ENCODE assay signal across 8 mouse cellular contexts in the genomic region with DNA sequence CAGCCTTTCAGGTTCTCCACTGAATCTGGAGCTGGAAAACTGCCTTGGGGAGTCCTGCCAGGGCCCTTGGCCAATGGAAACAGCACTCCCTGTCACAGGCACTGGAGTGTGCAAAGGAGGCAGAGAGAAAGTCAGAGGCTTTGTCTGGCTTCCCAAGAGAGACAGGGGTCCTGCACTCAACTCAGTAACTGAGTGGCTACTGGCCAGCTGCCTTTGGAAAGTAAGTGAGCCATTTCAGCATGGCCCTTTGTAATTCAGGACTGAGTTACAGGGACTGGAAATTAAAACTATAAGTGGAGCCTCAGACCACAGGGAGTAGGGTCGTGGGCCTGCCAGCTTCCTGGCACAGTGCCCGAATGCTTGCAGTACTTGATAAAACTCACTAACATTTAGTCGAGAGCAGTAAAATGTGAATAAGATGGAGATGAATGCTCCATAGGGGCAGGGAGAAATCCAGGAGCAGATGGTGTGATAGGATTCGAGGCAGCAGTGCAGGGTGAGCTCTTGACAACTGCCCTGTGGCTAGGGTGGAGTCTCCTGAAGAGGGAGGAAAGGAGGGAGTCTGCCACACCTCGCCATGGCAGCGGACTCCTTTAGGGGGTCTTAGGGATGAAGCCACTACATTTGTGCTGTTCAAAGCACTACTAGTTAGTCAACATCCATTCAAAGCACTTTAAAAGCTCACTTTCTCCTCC. TPM values are rescaled to one million over a fixed set of nuclear protein-coding genes. Genes with fewer than 3 reads are reported as not detected.
DNase-seq lines count a peak whose midpoint lies in the region; ATAC-seq lines count a peak whose summit lies in the region.

No protein-coding gene starts in this region.

- intact Hi-C loops in gastrocnemius, postnatal 36 days (cut with DNase I), result no loop called here

- no peak overlapping the region for H3K4me3 ChIP-seq in intestine, embryonic 16.5 days (ENCODE audit: low read length)
- H3K4me3 ChIP-seq in midbrain, embryonic 16.5 days (ENCODE audit: low read depth, low read length), result no peak overlapping the region

- peak; percentile 75 for ATAC-seq in intestine, embryonic 16.5 days
- peak; percentile 91 for ATAC-seq in midbrain, embryonic 16.5 days

- no peaks in the 10 kb centered on the region; the same call in 1 of the 2 replicates for H3K9me3 ChIP-seq in intestine, embryonic 16.5 days (ENCODE audit: control insufficient read depth, low read length)
- peaks cover 3% of the 10 kb centered on the region; the same call in 1 of the 2 replicates for H3K9me3 ChIP-seq in midbrain, embryonic 16.5 days (replicated peaks; ENCODE audit: control insufficient read depth, low read length, poor library complexity, severe bottlenecking)

- H3K9ac ChIP-seq in intestine, embryonic 16.5 days (ENCODE audit: low read depth, low read length), result no peak overlapping the region
- H3K9ac ChIP-seq in midbrain, embryonic 16.5 days (ENCODE audit: low read depth, low read length), result no peak overlapping the region

- no peak overlapping the region for H3K4me2 ChIP-seq in intestine, embryonic 16.5 days (ENCODE audit: low read depth, low read length)
- H3K4me2 ChIP-seq in midbrain, embryonic 16.5 days (ENCODE audit: low read length), result no peak overlapping the region

- no peaks in the 10 kb centered on the region for H3K36me3 ChIP-seq in intestine, embryonic 16.5 days (ENCODE audit: control insufficient read depth, insufficient read depth, low read length)
- H3K36me3 ChIP-seq in midbrain, embryonic 16.5 days (ENCODE audit: control insufficient read depth, insufficient read depth, low read length), result no peaks in the 10 kb centered on the region

- no peaks in the 10 kb centered on the region for H3K27me3 ChIP-seq in intestine, embryonic 16.5 days (replicated peaks; ENCODE audit: control insufficient read depth, insufficient read depth, low read length)
- H3K27me3 ChIP-seq in midbrain, embryonic 16.5 days (ENCODE audit: control insufficient read depth, insufficient read depth, low read depth, low read length), result no peaks in the 10 kb centered on the region

- peaks cover 16% of the 10 kb centered on the region for H3K4me1 ChIP-seq in intestine, embryonic 16.5 days (ENCODE audit: control insufficient read depth, insufficient read depth, low read length)
- H3K4me1 ChIP-seq in midbrain, embryonic 16.5 days (ENCODE audit: control insufficient read depth, insufficient read depth, low read length), result peaks cover 6% of the 10 kb centered on the region

- DNase-seq in adrenal gland, adult 8-10 months, result peak; percentile 32
- DNase-seq in cerebellum, postnatal 25 days, result peak; percentile 91 to 93
- DNase-seq in gastrocnemius, postnatal 36 days, result peak; percentile 89 to 91
- DNase-seq in left cerebral cortex, adult 8-10 months (ENCODE audit: low spot score in 2 of 2), result peak; percentile 48 to 72
- DNase-seq in urinary bladder, postnatal 10 days (ENCODE audit: low spot score), result peak; percentile 43
- DNase-seq in thymus, postnatal 10 days (ENCODE audit: low spot score in 2 of 2), result no peak

- H3K27ac ChIP-seq in intestine, embryonic 16.5 days (ENCODE audit: low read length), result peak overlapping the region; percentile 33
- no peak overlapping the region for H3K27ac ChIP-seq in midbrain, embryonic 16.5 days (ENCODE audit: low read length)

- WGBS in intestine, embryonic 16.5 days, result 38% methylated on average over 6 of the region's 6 CpGs
- 37% methylated on average over 6 of the region's 6 CpGs for WGBS in midbrain, embryonic 16.5 days

RNA-seq across cellular contexts. Expression of a gene that starts 35.4 kb away (rescaled TPM):
- total RNA-seq in adrenal gland, adult 8-10 months (2022), result 100 to 1,000 TPM; 270 to 322 (median 285) TPM
- total RNA-seq in gastrocnemius, postnatal 36 days (2021), result 1 to 10 TPM; 6.4 to 8.4 TPM
- polyA plus RNA-seq in intestine, embryonic 16.5 days (2015; fragmentation: Nextera tagmentation; extraction: Ambion mirVana), result 2.9 and 3.2 TPM in 2 replicates
- 10 to 100 TPM in 1 of 4 experiments, 1 to 10 TPM in 1, under 1 TPM in 2; 0.44 to 15.0 (median 2.0) TPM for total RNA-seq in left cerebral cortex, adult 8-10 months (2022)
- polyA plus RNA-seq in midbrain, embryonic 16.5 days (2015; fragmentation: Nextera tagmentation; extraction: Ambion mirVana), result 18.9 and 19.0 TPM in 2 replicates

Comparison
In these comparisons a context has a peak if more than half of its experiments do, and no peak if none do; other contexts are left out.
1. DNase-seq: peak in adrenal gland, adult 8-10 months (single experiment), cerebellum, postnatal 25 days (2 of 2), gastrocnemius, postnatal 36 days (2 of 2), left cerebral cortex, adult 8-10 months (2 of 2) and urinary bladder, postnatal 10 days (single experiment); none in thymus, postnatal 10 days (0 of 2).
2. RNA of a gene that starts 35.4 kb away (total RNA-seq): 270 to 322 TPM in adrenal gland, adult 8-10 months; 6.4 to 8.4 TPM in gastrocnemius, postnatal 36 days and 0.44 to 15.0 TPM in left cerebral cortex, adult 8-10 months; every median in the first group is over 10 times any median in the second.